Mouse (Mus musculus) forebrain, embryonic 14.5 days (tissue): Measurements from ENCODE around the gene Tbc1d16. TPM values are rescaled to one million over a fixed set of nuclear protein-coding genes. Genes with fewer than 3 reads are reported as not detected.

Source experiments
- ATAC-seq: fragments of 200-750 bp; cut with Nextera tagmentation; 2 replicates; pipeline ENCODE4 v1.8.0; 2017; ENCODE audit warnings: mild to moderate bottlenecking, moderate library complexity
- DNase-seq: peaks from one replicate; pipeline ENCODE4 v3.0.0-alpha.2; 2015; ENCODE audit warnings: low spot score
- H3K27ac ChIP-seq: fragments of 300-500 bp; sonication (generic); 2 replicates; pipeline ENCODE4 v1.5.1; 2014; ENCODE audit warnings: low read depth, mild to moderate bottlenecking, control low read depth, low read length, moderate library complexity
- H3K27me3 ChIP-seq: fragments of 300-500 bp; sonication (generic); replicated peaks from 2 replicates; pipeline ENCODE4 v1.6.1; 2014; ENCODE audit warnings: low read length, control low read depth, mixed read lengths; ENCODE audit not compliant: control insufficient read depth, insufficient read depth
- H3K36me3 ChIP-seq: fragments of 300-500 bp; sonication (generic); 2 replicates; pipeline ENCODE4 v1.6.1; 2014; ENCODE audit warnings: low read length, control low read depth; ENCODE audit not compliant: control insufficient read depth, insufficient read depth
- H3K4me1 ChIP-seq: fragments of 300-500 bp; sonication (generic); 2 replicates; pipeline ENCODE4 v1.6.1; 2014; ENCODE audit warnings: antibody characterized with exemption, low read length, control low read depth; ENCODE audit not compliant: control insufficient read depth, insufficient read depth
- H3K4me2 ChIP-seq: fragments of 300-500 bp; sonication (generic); 2 replicates; pipeline ENCODE4 v1.6.1; 2014; ENCODE audit warnings: mild to moderate bottlenecking, control low read depth, low read length
- H3K4me3 ChIP-seq: fragments of 300-500 bp; sonication (generic); 2 replicates; pipeline ENCODE4 v1.5.1; 2014; ENCODE audit warnings: low read depth, low read length, control low read depth
- H3K9ac ChIP-seq: fragments of 300-500 bp; sonication (generic); 2 replicates; pipeline ENCODE4 v1.6.1; 2014; ENCODE audit warnings: mild to moderate bottlenecking, low read length, control low read depth, moderate library complexity
- H3K9me3 ChIP-seq: fragments of 300-500 bp; sonication (generic); replicated peaks from 2 replicates; pipeline ENCODE4 v1.6.1; 2016; ENCODE audit warnings: low read length, control low read depth, mixed read lengths; ENCODE audit not compliant: control insufficient read depth
- WGBS: fragments of 180-500 bp; shearing (Covaris S2); extraction: QIAGEN DNeasy Blood & Tissue Kit; methylation state at CpG from one replicate; pipeline ENCODE4 v1.1.7; 2014; 5-methylcytosine and 5-hydroxymethylcytosine counted together
- polyA plus RNA-seq: library from polyadenylated mRNA; unstranded; fragments of >200 nt; fragmentation: Nextera tagmentation; extraction: Ambion mirVana; gene quantifications from 2 replicates; pipeline ENCODE4 v1.2.1, GENCODE M21; 2014

Gene Tbc1d16
- polyA plus RNA-seq, 1 experiment from 2014 or later = 24.6 TPM

DNA sequence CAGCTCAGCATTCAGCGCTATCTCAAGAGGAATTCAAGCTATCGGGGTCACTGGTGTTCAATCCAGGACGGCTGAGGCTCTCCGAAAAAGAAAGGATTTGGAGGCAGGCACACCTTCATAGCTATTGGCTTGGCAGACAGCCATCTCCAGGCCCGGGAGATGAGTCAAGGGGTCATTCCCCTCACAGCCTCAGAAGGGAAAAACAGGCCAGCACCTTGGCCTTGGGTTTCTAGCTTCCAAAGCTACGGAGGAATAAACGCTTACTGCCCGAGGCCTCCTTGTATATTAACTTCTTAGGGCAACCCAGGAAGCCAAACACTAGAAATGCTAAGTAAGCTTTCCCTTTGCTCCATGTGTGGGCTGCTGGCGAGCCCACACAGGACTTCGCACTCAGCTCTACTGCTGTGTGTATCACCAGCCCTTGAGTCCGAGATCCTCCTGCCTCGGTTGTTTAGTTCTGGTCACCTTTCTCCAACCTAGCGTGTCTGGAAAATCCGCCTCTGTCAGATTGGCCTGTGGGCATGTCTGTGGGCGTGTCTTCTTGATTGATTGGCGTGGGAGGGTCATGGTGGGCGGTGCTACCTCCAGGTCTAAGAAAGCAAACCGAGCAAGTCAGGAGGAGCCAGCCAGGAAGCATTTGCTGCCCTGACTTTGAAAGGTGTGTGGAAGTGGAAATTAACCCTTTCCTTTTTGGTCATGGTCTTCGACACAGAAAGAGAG, 15.0 kb downstream of the Tbc1d16 start:
- Histone ChIP-seq H3K27ac (no peak overlapping the region), H3K27me3 (no peaks in the 10 kb centered on the region), H3K4me3 (no peak overlapping the region), H3K9ac (no peak overlapping the region), H3K4me1 (peaks cover 50% of the 10 kb centered on the region), H3K4me2 (no peak overlapping the region), H3K36me3 (peaks cover 9% of the 10 kb centered on the region), H3K9me3 (no peaks in the 10 kb centered on the region)
- no peak for ATAC-seq
- DNase-seq = no peak
- 63% methylated on average over 19 of the region's 19 CpGs for WGBS

DNA sequence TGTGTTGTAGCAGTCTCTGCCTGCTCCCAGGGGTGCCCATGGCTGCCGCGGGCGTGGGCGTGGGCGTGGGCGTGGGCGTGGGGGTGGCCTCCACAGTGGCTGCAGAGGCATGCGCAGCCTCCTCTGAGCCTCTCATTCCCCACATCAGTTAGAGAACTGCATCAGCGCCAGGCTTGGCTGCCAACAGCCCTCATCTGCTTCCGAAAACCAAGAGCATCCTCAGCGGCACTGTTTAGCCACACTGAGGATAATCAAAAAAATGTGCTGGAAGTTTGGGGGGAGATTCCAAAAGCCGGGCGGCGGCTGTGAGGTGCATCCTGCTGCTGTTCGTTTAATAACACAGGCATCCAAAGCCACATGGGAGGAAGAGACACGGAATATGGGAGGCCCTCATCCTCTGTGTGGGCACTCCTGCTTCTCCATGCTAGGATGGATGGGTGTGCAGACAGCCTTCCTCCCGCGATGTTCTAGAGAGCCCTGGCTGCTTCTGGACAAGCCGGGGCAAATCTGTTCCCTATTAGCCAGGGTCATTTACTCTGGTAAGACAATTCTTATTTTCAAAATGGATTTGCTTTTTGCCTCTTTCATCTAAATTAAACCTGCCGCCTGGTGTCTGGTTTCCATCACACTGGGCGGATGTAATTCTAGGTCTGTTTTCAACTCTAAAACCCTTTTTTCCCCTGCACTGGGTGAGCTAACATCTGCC, 16.5 kb downstream of the Tbc1d16 start:
- H3K4me1 ChIP-seq = peaks cover 45% of the 10 kb centered on the region

DNA sequence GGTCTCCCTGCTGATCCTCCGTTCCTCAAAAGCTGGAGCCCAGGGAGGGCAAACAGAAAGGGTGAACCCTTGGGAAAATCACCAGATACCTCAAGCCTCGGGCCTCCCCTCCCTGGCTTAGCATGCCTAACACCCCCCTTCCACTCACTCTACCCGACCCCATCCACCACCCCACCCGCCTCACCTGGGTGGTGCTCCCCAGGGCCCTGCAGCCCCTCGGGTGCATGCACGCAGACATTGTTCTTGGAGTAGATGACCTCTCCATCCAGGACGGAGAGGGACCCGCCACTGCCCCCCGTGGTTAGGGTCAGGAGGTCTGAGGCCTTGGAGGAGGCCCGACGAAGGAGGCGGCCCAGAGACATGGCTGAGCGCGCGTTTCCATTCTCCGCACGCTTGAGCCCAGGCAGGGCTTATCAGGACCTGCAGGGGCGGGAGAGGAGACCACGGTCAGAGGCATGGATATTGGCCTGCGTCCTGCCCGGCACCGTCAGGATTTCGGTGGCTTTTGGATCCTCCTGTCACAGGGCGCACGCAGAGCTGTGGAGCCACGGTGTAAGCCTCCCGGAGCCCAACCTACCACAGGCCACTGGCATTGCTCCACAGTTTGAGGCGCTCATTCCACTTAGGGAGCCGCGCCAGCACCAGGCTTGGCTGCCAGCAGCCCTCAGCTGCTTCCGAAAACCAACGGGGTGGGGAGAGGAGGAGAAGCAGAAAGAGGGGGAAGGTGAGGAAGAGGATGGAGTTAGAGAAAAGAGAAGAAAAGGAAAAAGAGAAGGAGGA, 17.8 kb downstream of the Tbc1d16 start:
- H3K4me2 ChIP-seq = peak overlapping the region; percentile 28
- ATAC-seq (no peak), DNase-seq (peak; percentile 83)
- no peak overlapping the region for H3K9ac ChIP-seq
- peaks cover 29% of the 10 kb centered on the region for H3K36me3 ChIP-seq
- peak overlapping the region; percentile 68 for H3K27ac ChIP-seq
- 54% methylated on average over 32 of the region's 32 CpGs for WGBS
- peaks cover 34% of the 10 kb centered on the region for H3K4me1 ChIP-seq
- H3K4me3 ChIP-seq = no peak overlapping the region
- no peaks in the 10 kb centered on the region for H3K9me3 ChIP-seq
- no peaks in the 10 kb centered on the region for H3K27me3 ChIP-seq

More for the DNA sequence above, 16.5 kb downstream of the Tbc1d16 start:
- H3K27ac ChIP-seq = 0 out of 2 replicates have a peak overlapping the region, but pooled peaks have one; percentile 15
- H3K9me3 ChIP-seq = no peaks in the 10 kb centered on the region
- 88% methylated on average over 21 of the region's 21 CpGs for WGBS
- no peak overlapping the region for H3K9ac ChIP-seq
- H3K36me3 ChIP-seq = peaks cover 24% of the 10 kb centered on the region
- no peak for DNase-seq
- no peak overlapping the region for H3K4me2 ChIP-seq
- no peak for ATAC-seq
- H3K4me3 ChIP-seq = no peak overlapping the region
- H3K27me3 ChIP-seq = no peaks in the 10 kb centered on the region

DNA sequence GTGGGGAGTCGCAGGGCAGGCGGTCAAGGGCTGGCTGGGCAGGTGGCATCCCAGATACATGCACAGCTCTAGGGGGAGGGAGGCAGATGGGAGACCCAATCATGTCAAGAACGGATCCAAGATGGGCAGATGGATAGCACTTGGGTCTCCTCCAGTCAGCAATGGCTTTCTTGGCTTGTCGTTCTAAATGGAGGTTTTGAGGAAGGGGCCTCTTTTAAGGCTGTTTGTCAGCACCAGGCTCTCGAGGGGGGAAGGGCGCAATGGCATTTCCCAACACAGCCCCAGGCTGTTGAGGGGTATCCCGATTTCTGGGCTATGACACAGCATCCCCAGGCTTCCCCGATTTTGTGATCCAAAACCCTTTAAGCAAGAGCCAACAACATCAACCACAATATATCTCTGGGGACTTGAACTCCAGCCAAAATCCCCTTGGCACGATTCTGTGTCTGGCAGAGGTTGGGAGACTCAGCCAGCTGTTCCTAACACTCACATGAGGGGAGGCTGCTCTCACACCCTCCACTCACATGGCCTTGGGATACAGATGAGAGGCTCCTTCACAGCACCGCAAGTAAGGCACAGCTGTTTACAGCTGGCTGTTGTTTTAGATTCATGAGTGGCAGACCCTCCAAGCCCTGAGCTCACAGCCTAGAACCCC, 18.8 kb downstream of the Tbc1d16 start:
- peak overlapping the region; percentile 68 for H3K27ac ChIP-seq
- no peaks in the 10 kb centered on the region for H3K27me3 ChIP-seq
- H3K9ac ChIP-seq = no peak overlapping the region
- ATAC-seq = peak; percentile 65
- peak; percentile 76 for DNase-seq
- H3K4me1 ChIP-seq = peaks cover 25% of the 10 kb centered on the region
- H3K36me3 ChIP-seq = peaks cover 39% of the 10 kb centered on the region
- 47% methylated on average over 10 of the region's 10 CpGs for WGBS
- no peaks in the 10 kb centered on the region for H3K9me3 ChIP-seq
- H3K4me2 ChIP-seq = no peak overlapping the region
- no peak overlapping the region for H3K4me3 ChIP-seq

DNA sequence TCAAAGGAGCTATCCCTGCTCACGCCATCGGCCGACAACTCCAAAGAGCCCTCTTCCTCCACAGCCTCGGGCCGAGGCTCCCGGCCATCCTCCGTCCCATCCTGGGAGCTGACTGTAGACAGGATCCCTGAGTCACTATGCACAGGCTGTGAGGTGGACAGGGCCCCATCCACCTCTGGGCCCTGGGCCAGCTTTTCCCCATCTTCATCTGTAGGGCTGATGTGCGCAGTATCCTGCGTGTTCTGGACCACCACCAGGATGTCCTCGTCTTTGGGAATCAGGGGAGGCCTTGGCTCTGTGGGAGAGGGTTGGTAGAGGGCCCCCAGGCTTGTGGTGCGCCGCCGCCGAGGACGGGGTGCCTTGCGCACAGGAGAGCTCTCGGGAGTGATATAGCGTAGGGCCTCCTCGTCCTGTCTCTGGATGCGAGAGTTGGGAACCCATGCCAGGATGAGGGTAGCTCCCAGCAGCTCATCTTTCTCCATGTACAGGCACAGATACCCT, 19.4 kb downstream of the Tbc1d16 start:
- Histone ChIP-seq H3K36me3 (peaks cover 40% of the 10 kb centered on the region), H3K27me3 (no peaks in the 10 kb centered on the region), H3K4me1 (peaks cover 22% of the 10 kb centered on the region), H3K9ac (no peak overlapping the region), H3K4me3 (no peak overlapping the region), H3K27ac (peak overlapping the region; percentile 68), H3K9me3 (no peaks in the 10 kb centered on the region), H3K4me2 (no peak overlapping the region)
- ATAC-seq = peak; percentile 21; the same call in 1 of the 2 replicates
- 85% methylated on average over 20 of the region's 20 CpGs for WGBS
- DNase-seq = no peak

DNA sequence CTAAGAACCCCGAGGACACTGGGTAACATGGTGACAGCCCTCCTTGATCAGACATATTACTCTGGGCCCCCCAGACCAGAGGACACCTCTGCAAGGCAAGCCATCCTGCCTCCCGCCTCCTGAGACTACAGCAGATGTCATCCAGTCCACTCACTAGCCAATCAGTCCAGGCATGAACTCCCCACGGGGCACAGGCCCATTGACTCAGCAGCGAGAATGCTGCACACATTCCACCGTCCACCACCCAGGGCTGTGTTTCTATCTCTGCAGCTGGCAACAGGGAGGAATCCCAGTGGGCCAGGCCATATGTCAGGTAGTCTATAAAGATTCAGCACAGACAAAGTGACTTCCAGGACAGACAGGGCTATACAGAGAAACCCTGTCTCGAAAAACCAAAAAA, 20.3 kb downstream of the Tbc1d16 start:
- Histone ChIP-seq H3K4me3 (no peak overlapping the region), H3K9ac (no peak overlapping the region), H3K27ac (no peak overlapping the region), H3K4me1 (peaks cover 18% of the 10 kb centered on the region), H3K27me3 (no peaks in the 10 kb centered on the region), H3K9me3 (no peaks in the 10 kb centered on the region), H3K4me2 (no peak overlapping the region), H3K36me3 (peaks cover 40% of the 10 kb centered on the region)
- DNase-seq = no peak
- WGBS = 87% methylated on average over 6 of the region's 6 CpGs
- ATAC-seq = no peak

DNA sequence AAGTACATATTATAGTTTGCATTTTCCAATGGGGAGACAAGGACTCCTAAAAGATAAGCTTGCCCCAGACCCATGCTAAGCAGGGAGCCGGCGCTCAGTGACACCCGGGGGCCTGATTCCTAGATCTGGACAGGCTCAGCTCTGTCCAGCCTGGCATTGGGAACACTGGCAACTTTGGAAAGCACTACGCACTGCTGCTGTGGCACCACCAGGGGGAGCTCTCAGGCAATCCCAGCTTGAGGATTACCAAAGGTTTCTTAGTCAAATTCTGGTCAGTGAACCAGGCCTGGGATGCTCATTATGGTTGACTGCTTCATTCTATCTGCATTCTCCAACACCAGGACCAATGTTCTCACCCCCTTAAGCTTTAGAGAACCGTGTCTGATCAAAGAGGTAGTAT, 21.7 kb downstream of the Tbc1d16 start:
- Histone ChIP-seq H3K36me3 (peaks cover 45% of the 10 kb centered on the region), H3K4me3 (no peak overlapping the region), H3K9me3 (no peaks in the 10 kb centered on the region), H3K4me2 (no peak overlapping the region), H3K27me3 (no peaks in the 10 kb centered on the region), H3K27ac (no peak overlapping the region), H3K9ac (no peak overlapping the region), H3K4me1 (peaks cover 14% of the 10 kb centered on the region)
- DNase-seq (peak; percentile 68), ATAC-seq (no peak)
- 29% methylated on average over 5 of the region's 5 CpGs for WGBS

DNA sequence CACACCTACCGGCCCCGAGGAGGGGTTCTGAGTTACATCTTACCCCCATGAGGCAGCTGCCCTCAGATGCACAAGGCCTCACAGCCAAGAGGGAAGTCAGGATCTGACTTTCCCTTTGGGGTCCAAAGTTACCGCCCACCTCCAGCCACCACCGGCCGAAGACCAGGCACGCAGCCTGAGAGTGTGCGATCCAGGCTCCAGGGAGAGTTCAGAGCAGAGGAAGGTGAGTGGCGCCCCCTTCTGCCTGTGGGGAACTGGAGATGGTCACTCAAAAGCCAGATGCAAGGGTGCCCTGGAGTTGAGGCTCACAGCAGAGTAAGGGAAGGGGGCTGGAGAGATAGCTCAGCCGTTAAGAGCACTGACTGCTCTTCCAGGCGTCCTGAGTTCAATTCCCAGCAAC, 22.6 kb downstream of the Tbc1d16 start:
- Histone ChIP-seq H3K9ac (no peak overlapping the region), H3K4me3 (no peak overlapping the region), H3K4me2 (no peak overlapping the region), H3K27ac (no peak overlapping the region), H3K9me3 (no peaks in the 10 kb centered on the region), H3K27me3 (no peaks in the 10 kb centered on the region), H3K36me3 (peaks cover 46% of the 10 kb centered on the region), H3K4me1 (peaks cover 14% of the 10 kb centered on the region)
- WGBS = 87% methylated on average over 10 of the region's 10 CpGs
- ATAC-seq (no peak), DNase-seq (no peak)
